Mouse (Mus musculus): ENCODE measurements around the gene Camk1g.

GRCm38 (mm10) chr1:193379634-193380033, 9.5 kb upstream of the Camk1g start:
- TF ChIP-seq CTCF (IDR thresholded peaks at IDR 0.05; ENCODE audit: insufficient read depth, low read length) (no peak), POLR2A (IDR thresholded peaks at IDR 0.05; ENCODE audit: borderline replicate concordance, extremely low read depth, low read depth, low read length) (no peak)
